Mouse (Mus musculus) embryonic facial prominence, embryonic 11.5 days (tissue): ENCODE measurements at regions not wholly inside any gene's neighbourhood (a gene's known extent, or its start where the extent isn't known, plus 50 kb on each side); places are given as distances from the start of the nearest gene placed in this dataset.

Experiments used
- ATAC-seq: fragments of 200-750 bp; cut with Nextera tagmentation; replicated peaks from 2 replicates; pipeline ENCODE4 v1.8.0; 2017; ENCODE audit warnings: low read depth; ENCODE audit not compliant: insufficient number of reproducible peaks, low FRiP score, low TSS enrichment
- DNase-seq: peaks from one replicate; pipeline ENCODE4 v3.0.0-alpha.2; 2015; ENCODE audit warnings: low spot score
- H3K27ac ChIP-seq: fragments of 300-500 bp; sonication (generic); replicated peaks from 2 replicates; pipeline ENCODE4 v1.5.1; 2014; ENCODE audit warnings: mild to moderate bottlenecking, low read depth, low read length, control low read depth
- H3K27me3 ChIP-seq: fragments of 300-500 bp; sonication (generic); 2 replicates; pipeline ENCODE4 v1.6.1; 2014; ENCODE audit warnings: mild to moderate bottlenecking, low read length, moderate library complexity, mixed read lengths; ENCODE audit not compliant: control insufficient read depth, insufficient read depth
- H3K36me3 ChIP-seq: fragments of 300-500 bp; sonication (generic); replicated peaks from 2 replicates; pipeline ENCODE4 v1.6.1; 2014; ENCODE audit warnings: low read depth, mild to moderate bottlenecking, low read length, moderate library complexity, mixed read lengths; ENCODE audit not compliant: control insufficient read depth, insufficient read depth
- H3K4me1 ChIP-seq: fragments of 300-500 bp; sonication (generic); 2 replicates; pipeline ENCODE4 v1.6.1; 2014; ENCODE audit warnings: low read length, mixed read lengths; ENCODE audit not compliant: control insufficient read depth, insufficient read depth
- H3K4me2 ChIP-seq: fragments of 300-500 bp; sonication (generic); 2 replicates; pipeline ENCODE4 v1.6.1; 2014; ENCODE audit warnings: low read depth, mild to moderate bottlenecking, control low read depth, low read length, moderate library complexity
- H3K4me3 ChIP-seq: fragments of 300-500 bp; sonication (generic); 2 replicates; pipeline ENCODE4 v1.5.1; 2014; ENCODE audit warnings: low read depth, low read length, control low read depth
- H3K9ac ChIP-seq: fragments of 300-500 bp; sonication (generic); replicated peaks from 2 replicates; pipeline ENCODE4 v1.6.1; 2014; ENCODE audit warnings: mild to moderate bottlenecking, control low read depth, low read length
- H3K9me3 ChIP-seq: fragments of 300-500 bp; sonication (generic); replicated peaks from 2 replicates; pipeline ENCODE4 v1.6.1; 2016; ENCODE audit warnings: mild to moderate bottlenecking, low read length, inconsistent platforms, mixed read lengths; ENCODE audit not compliant: control insufficient read depth
- WGBS: fragments of 180-500 bp; shearing (Covaris S2); extraction: QIAGEN DNeasy Blood & Tissue Kit; methylation state at CpG from one replicate; pipeline ENCODE4 v1.1.7; 2014; 5-methylcytosine and 5-hydroxymethylcytosine counted together

DNA sequence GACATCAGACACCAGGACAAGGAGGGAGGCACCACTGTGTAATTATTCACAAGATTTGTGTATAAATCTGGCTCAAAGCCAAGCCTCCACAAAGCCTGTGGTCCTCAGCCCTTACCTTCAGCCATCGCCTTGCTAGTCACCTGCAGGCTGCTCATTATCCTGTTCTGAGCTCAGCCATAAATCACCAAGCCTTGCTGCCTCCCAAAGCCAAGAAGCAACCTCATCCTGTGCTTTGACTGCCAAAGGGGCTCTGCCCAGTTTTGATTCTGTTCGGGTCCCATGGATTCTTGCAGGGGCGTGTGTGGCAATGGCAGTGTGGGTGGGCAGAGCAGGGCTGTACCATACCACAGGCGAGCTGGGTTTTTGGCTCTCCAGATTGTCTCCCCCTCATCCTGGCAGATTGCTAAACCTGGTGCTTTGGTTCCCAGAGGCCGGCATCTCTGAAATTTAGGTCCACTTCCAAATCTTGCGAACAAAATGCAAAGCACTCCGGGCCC lies 272.6 kb downstream of the Tgfb2 start:
- ATAC-seq: no peak
- WGBS: 88% methylated on average over 7 of the region's 7 CpGs
- no peak for DNase-seq
- Histone ChIP-seq H3K4me3 (no peak overlapping the region), H3K4me2 (no peak overlapping the region), H3K27me3 (no peaks in the 10 kb centered on the region), H3K9me3 (no peaks in the 10 kb centered on the region), H3K9ac (no peak overlapping the region), H3K27ac (no peak overlapping the region), H3K4me1 (no peaks in the 10 kb centered on the region), H3K36me3 (no peaks in the 10 kb centered on the region)

DNA sequence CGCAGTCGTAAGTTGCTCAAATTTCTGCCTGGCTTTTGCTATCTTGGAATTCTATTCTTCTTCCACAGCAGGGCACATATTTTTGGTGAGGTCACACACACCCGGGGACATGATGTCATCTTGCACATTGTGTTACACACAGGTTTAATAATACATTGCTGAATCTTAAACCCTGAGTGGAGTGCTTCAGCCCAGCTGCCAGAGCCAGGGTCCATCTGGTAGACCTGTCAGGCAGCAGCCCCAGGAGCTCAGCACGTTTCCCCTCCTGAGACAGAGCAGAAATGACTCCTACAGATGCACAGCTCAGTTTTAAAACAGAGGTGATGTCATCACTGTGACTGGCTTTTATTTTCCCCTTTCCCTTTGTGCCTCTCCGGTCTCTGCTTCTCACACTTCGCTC lies 280.4 kb downstream of the Tgfb2 start:
- Histone ChIP-seq H3K36me3 (no peaks in the 10 kb centered on the region), H3K4me2 (no peak overlapping the region), H3K27ac (no peak overlapping the region), H3K9me3 (no peaks in the 10 kb centered on the region), H3K9ac (no peak overlapping the region), H3K27me3 (no peaks in the 10 kb centered on the region), H3K4me1 (no peaks in the 10 kb centered on the region), H3K4me3 (no peak overlapping the region)
- 78% methylated on average over 6 of the region's 6 CpGs for WGBS
- no peak for DNase-seq
- no peak for ATAC-seq

GRCm38 (mm10) chr1:186424084-186424483 lies 281.7 kb downstream of the Tgfb2 start:
- Histone ChIP-seq H3K9me3 (no peaks in the 10 kb centered on the region), H3K27me3 (no peaks in the 10 kb centered on the region), H3K4me3 (no peak overlapping the region), H3K27ac (no peak overlapping the region), H3K36me3 (no peaks in the 10 kb centered on the region), H3K9ac (no peak overlapping the region), H3K4me1 (no peaks in the 10 kb centered on the region), H3K4me2 (no peak overlapping the region)
- no peak for ATAC-seq
- 77% methylated on average over 5 of the region's 5 CpGs for WGBS
- DNase-seq: no peak

- ATAC-seq (no peak), DNase-seq (no peak)
- WGBS: 64% methylated on average over 1 of the region's 1 CpGs
- H3K4me1 ChIP-seq: no peaks in the 10 kb centered on the region
- no peak overlapping the region for H3K27ac ChIP-seq
- H3K9me3 ChIP-seq: no peaks in the 10 kb centered on the region
- no peak overlapping the region for H3K9ac ChIP-seq
- no peak overlapping the region for H3K4me2 ChIP-seq
- no peaks in the 10 kb centered on the region for H3K27me3 ChIP-seq
- no peak overlapping the region for H3K4me3 ChIP-seq
- H3K36me3 ChIP-seq: no peaks in the 10 kb centered on the region
These were observed 288.7 kb downstream of the Tgfb2 start for GRCm38 (mm10) chr1:186417101-186417500.

- H3K4me2 ChIP-seq: no peak overlapping the region
These were observed 290.5 kb downstream of the Tgfb2 start for GRCm38 (mm10) chr1:186415321-186415720.

GRCm38 (mm10) chr1:186413886-186414245 lies 291.9 kb downstream of the Tgfb2 start:
- Histone ChIP-seq H3K9me3 (no peaks in the 10 kb centered on the region), H3K9ac (no peak overlapping the region), H3K36me3 (no peaks in the 10 kb centered on the region), H3K27ac (peak overlapping the region; percentile 10; the same call in 1 of the 2 replicates), H3K27me3 (no peaks in the 10 kb centered on the region), H3K4me3 (no peak overlapping the region), H3K4me2 (no peak overlapping the region), H3K4me1 (no peaks in the 10 kb centered on the region; the same call in 1 of the 2 replicates)
- ATAC-seq (no peak), DNase-seq (no peak)
- WGBS: 85% methylated on average over 6 of the region's 6 CpGs

More at GRCm38 (mm10) chr1:186415321-186415720, 290.5 kb downstream of the Tgfb2 start:
- Histone ChIP-seq H3K9me3 (no peaks in the 10 kb centered on the region), H3K27ac (no peak overlapping the region), H3K36me3 (no peaks in the 10 kb centered on the region), H3K27me3 (no peaks in the 10 kb centered on the region), H3K4me3 (no peak overlapping the region), H3K4me1 (no peaks in the 10 kb centered on the region), H3K9ac (no peak overlapping the region)
- DNase-seq: no peak
- 84% methylated on average over 4 of the region's 4 CpGs for WGBS
- no peak for ATAC-seq

- DNase-seq (peak; percentile 30), ATAC-seq (no peak)
- H3K9ac ChIP-seq: no peak overlapping the region
- no peak overlapping the region for H3K4me2 ChIP-seq
- H3K4me1 ChIP-seq: no peaks in the 10 kb centered on the region; the same call in 1 of the 2 replicates
- WGBS: 57% methylated on average over 21 of the region's 21 CpGs
- no peaks in the 10 kb centered on the region for H3K36me3 ChIP-seq
- H3K27ac ChIP-seq: peak overlapping the region; percentile 10; the same call in 1 of the 2 replicates
- no peaks in the 10 kb centered on the region for H3K9me3 ChIP-seq
- H3K4me3 ChIP-seq: no peak overlapping the region
- H3K27me3 ChIP-seq: no peaks in the 10 kb centered on the region
These were observed 292.5 kb downstream of the Tgfb2 start for GRCm38 (mm10) chr1:186413064-186413885.

- Histone ChIP-seq H3K9me3 (no peaks in the 10 kb centered on the region), H3K36me3 (no peaks in the 10 kb centered on the region), H3K27ac (no peak overlapping the region), H3K27me3 (no peaks in the 10 kb centered on the region), H3K4me2 (no peak overlapping the region), H3K4me3 (no peak overlapping the region), H3K9ac (no peak overlapping the region), H3K4me1 (no peaks in the 10 kb centered on the region; the same call in 1 of the 2 replicates)
- 83% methylated on average over 2 of the region's 2 CpGs for WGBS
- DNase-seq: no peak
- ATAC-seq: no peak
These were observed 293.5 kb downstream of the Tgfb2 start for GRCm38 (mm10) chr1:186412296-186412695.
